Mouse (Mus musculus) midbrain, postnatal 0 days (tissue): ENCODE data around the gene Ado. TPM values are rescaled to one million over a fixed set of nuclear protein-coding genes. Genes with fewer than 3 reads are reported as not detected.

Experiments
- ATAC-seq: fragments of 200-750 bp; cut with Nextera tagmentation; 2 replicates; pipeline ENCODE4 v1.8.0; 2017; ENCODE audit warnings: moderate number of reproducible peaks, mild to moderate bottlenecking, moderate TSS enrichment, moderate library complexity; ENCODE audit not compliant: low FRiP score
- DNase-seq: peaks from one replicate; pipeline ENCODE4 v3.0.0-alpha.2; 2015; ENCODE audit warnings: low spot score
- H3K27ac ChIP-seq: fragments of 300-500 bp; sonication (generic); 2 replicates; pipeline ENCODE4 v1.5.1; 2014; ENCODE audit warnings: low read depth, mild to moderate bottlenecking, low read length, mixed read lengths
- H3K27me3 ChIP-seq: fragments of 300-500 bp; sonication (generic); 2 replicates; pipeline ENCODE4 v1.6.1; 2014; ENCODE audit warnings: low read length, control low read depth, mixed read lengths; ENCODE audit not compliant: insufficient read depth
- H3K36me3 ChIP-seq: fragments of 300-500 bp; sonication (generic); 2 replicates; pipeline ENCODE4 v1.6.1; 2014; ENCODE audit warnings: low read length, control low read depth, mixed read lengths; ENCODE audit not compliant: insufficient read depth
- H3K4me1 ChIP-seq: fragments of 300-500 bp; sonication (generic); 2 replicates; pipeline ENCODE4 v1.6.1; 2014; ENCODE audit warnings: mild to moderate bottlenecking, control low read depth, antibody characterized with exemption, low read length, mixed read lengths; ENCODE audit not compliant: insufficient read depth
- H3K4me2 ChIP-seq: fragments of 300-500 bp; sonication (generic); 2 replicates; pipeline ENCODE4 v1.6.1; 2014; ENCODE audit warnings: low read depth, mild to moderate bottlenecking, low read length, mixed read lengths; ENCODE audit not compliant: poor library complexity, severe bottlenecking
- H3K4me3 ChIP-seq: fragments of 300-500 bp; sonication (generic); 2 replicates; pipeline ENCODE4 v1.5.1; 2014; ENCODE audit warnings: low read depth, mild to moderate bottlenecking, low read length, moderate library complexity
- H3K9ac ChIP-seq: fragments of 300-500 bp; sonication (generic); replicated peaks from 2 replicates; pipeline ENCODE4 v1.6.1; 2014; ENCODE audit warnings: mild to moderate bottlenecking, low read length, moderate library complexity, mixed read lengths; ENCODE audit not compliant: poor library complexity, severe bottlenecking
- H3K9me3 ChIP-seq: fragments of 300-500 bp; sonication (generic); 2 replicates; pipeline ENCODE4 v1.6.1; 2016; ENCODE audit warnings: low read length, control low read depth
- CTCF ChIP-seq: IDR thresholded peaks from 2 replicates; pipeline ENCODE4 v1.5.1; 2016; ENCODE audit warnings: antibody characterized with exemption, mild to moderate bottlenecking
- WGBS: fragments of 180-500 bp; shearing (Covaris S2); extraction: QIAGEN DNeasy Blood & Tissue Kit; methylation state at CpG from one replicate; pipeline ENCODE4 v1.1.7; 2014; 5-methylcytosine and 5-hydroxymethylcytosine counted together
- polyA plus RNA-seq: library from polyadenylated mRNA; unstranded; fragments of >200 nt; fragmentation: Nextera tagmentation; extraction: Ambion mirVana; gene quantifications from 2 replicates; pipeline ENCODE4 v1.2.1, GENCODE M21; 2015
- total RNA-seq: library from RNA; depleted of rRNA; stranded (reverse); fragments of >200 nt; gene quantifications from 2 replicates; pipeline ENCODE4 v1.2.3, GENCODE M21; 2014

Ado gene
- total and polyA plus RNA-seq, 2 experiments from 2014 or later = 50.9 to 58.5 TPM

- Histone ChIP-seq H3K9me3 (no peaks in the 10 kb centered on the region), H3K27me3 (peaks cover 63% of the 10 kb centered on the region), H3K27ac (no peak within 1 kb of the TSS), H3K4me3 (peak within 1 kb of the TSS; percentile 52), H3K4me2 (peak within 1 kb of the TSS; percentile 98), H3K9ac (no peak within 1 kb of the TSS), H3K36me3 (no peaks in the 10 kb centered on the region), H3K4me1 (peaks cover 19% of the 10 kb centered on the region)
- peak; percentile 39 for TF ChIP-seq CTCF
- DNase-seq (no peak), ATAC-seq (no peak)
- WGBS = under 1% methylated on average over 28 of the region's 37 CpGs
These were observed 13.5 kb downstream of the Ado start, which contains the start of gene Egr2 for GRCm38 (mm10) chr10:67535256-67535655. Egr2 (plus strand) TSS chr10:67535475.

GRCm38 (mm10) chr10:67529769-67530168 is 19.0 kb downstream of the Ado start:
- Histone ChIP-seq H3K4me2 (no peak overlapping the region), H3K4me3 (no peak overlapping the region), H3K9ac (no peak overlapping the region), H3K9me3 (no peaks in the 10 kb centered on the region), H3K4me1 (no peaks in the 10 kb centered on the region), H3K36me3 (no peaks in the 10 kb centered on the region), H3K27me3 (peaks cover 25% of the 10 kb centered on the region), H3K27ac (no peak overlapping the region)
- ATAC-seq (no peak), DNase-seq (no peak)
- no peak for TF ChIP-seq CTCF
- WGBS = 64% methylated on average over 4 of the region's 4 CpGs

- Histone ChIP-seq H3K9me3 (no peaks in the 10 kb centered on the region), H3K4me2 (no peak overlapping the region), H3K9ac (no peak overlapping the region), H3K36me3 (no peaks in the 10 kb centered on the region), H3K27ac (no peak overlapping the region), H3K4me3 (no peak overlapping the region), H3K27me3 (0 out of 2 replicates have a peak, but pooled peaks cover under 1% of the 10 kb centered on the region), H3K4me1 (no peaks in the 10 kb centered on the region)
- ATAC-seq (no peak), DNase-seq (no peak)
- no peak for TF ChIP-seq CTCF
- WGBS = 67% methylated on average over 9 of the region's 9 CpGs
These were observed 22.3 kb downstream of the Ado start for GRCm38 (mm10) chr10:67526435-67526834.

- H3K9ac ChIP-seq = no peak overlapping the region
- H3K4me2 ChIP-seq = no peak overlapping the region
- ATAC-seq (no peak), DNase-seq (no peak)
- H3K4me3 ChIP-seq = no peak overlapping the region
- no peak for TF ChIP-seq CTCF
- H3K36me3 ChIP-seq = no peaks in the 10 kb centered on the region
- 83% methylated on average over 7 of the region's 7 CpGs for WGBS
- H3K27ac ChIP-seq = no peak overlapping the region
- H3K9me3 ChIP-seq = no peaks in the 10 kb centered on the region
- H3K4me1 ChIP-seq = no peaks in the 10 kb centered on the region
- no peaks in the 10 kb centered on the region for H3K27me3 ChIP-seq
These were observed 24.1 kb downstream of the Ado start for GRCm38 (mm10) chr10:67524694-67525093.

GRCm38 (mm10) chr10:67524130-67524529 is 24.6 kb downstream of the Ado start:
- Histone ChIP-seq H3K27me3 (no peaks in the 10 kb centered on the region), H3K9ac (no peak overlapping the region), H3K4me1 (no peaks in the 10 kb centered on the region), H3K4me3 (no peak overlapping the region), H3K4me2 (no peak overlapping the region), H3K9me3 (0 out of 2 replicates have a peak, but pooled peaks cover 3% of the 10 kb centered on the region), H3K27ac (no peak overlapping the region), H3K36me3 (no peaks in the 10 kb centered on the region)
- TF ChIP-seq CTCF = no peak
- DNase-seq (no peak), ATAC-seq (no peak)
- 84% methylated on average over 3 of the region's 3 CpGs for WGBS

- Histone ChIP-seq H3K36me3 (no peaks in the 10 kb centered on the region), H3K27ac (no peak overlapping the region), H3K9ac (no peak overlapping the region), H3K4me2 (no peak overlapping the region), H3K27me3 (no peaks in the 10 kb centered on the region), H3K4me1 (no peaks in the 10 kb centered on the region), H3K9me3 (0 out of 2 replicates have a peak, but pooled peaks cover 3% of the 10 kb centered on the region), H3K4me3 (no peak overlapping the region)
- 92% methylated on average over 3 of the region's 3 CpGs for WGBS
- DNase-seq = no peak
- TF ChIP-seq CTCF = no peak
- ATAC-seq = no peak
These were observed 30.0 kb downstream of the Ado start for GRCm38 (mm10) chr10:67518733-67519132.
